Mouse (Mus musculus): Measurements from ENCODE around the gene Il25. TPM values are rescaled to one million over a fixed set of nuclear protein-coding genes. Genes with fewer than 3 reads are reported as not detected.

Il25 gene
- total RNA-seq, 2 experiments from 2014 or later = not detected

DNA sequence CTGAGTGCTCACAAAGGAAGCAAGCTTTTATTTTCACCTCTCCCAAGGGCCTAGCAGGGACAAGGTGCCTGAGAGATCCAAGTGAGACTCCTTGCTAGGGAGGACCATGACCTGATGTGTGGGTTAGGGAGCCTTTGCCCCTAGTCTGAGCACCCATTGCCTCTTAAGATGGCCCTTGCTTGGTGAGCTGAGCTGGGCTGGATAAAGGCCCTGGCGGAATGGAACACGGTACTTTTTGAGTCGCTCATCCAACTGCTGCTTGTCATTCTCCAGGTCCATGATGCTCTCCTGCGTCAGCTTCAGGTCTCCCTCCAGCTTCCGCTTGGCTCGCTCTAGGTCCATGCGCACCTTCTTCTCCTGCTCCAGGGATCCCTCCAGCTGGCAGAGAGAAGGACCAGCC, 49.4 kb downstream of the Il25 start:
- intact Hi-C loops (cut with DNase I) = no loop called here
- no peak for DNase-seq

Small RNA genes lying within 50 kb of the gene (microRNA-seq; reads per million reads assigned to microRNA genes)
- 2.1 reads per million for gene Mir208a
- 1.2 reads per million for gene Mir208b

Other genes starting within 250 kb of the Il25 start
- 10 to 100 TPM; 27.4 to 30.2 TPM for gene 1700123O20Rik, start 246.5 kb upstream of the Il25 start, total RNA-seq (2021)
- gene Acin1, start 245.8 kb upstream of the Il25 start, total RNA-seq (2021) = 100 to 1,000 TPM; 273 to 279 TPM
- gene Gm29776, start 233.9 kb upstream of the Il25 start, total RNA-seq (2021) = not detected
- not detected for gene Cebpe, start 220.5 kb upstream of the Il25 start, total RNA-seq (2021)
- 10 to 100 TPM; 33.7 to 36.5 TPM for gene Slc7a8, start 150.7 kb upstream of the Il25 start, total RNA-seq (2021)
- not detected for gene Rnf212b, start 118.6 kb upstream of the Il25 start, total RNA-seq (2021)
- 10 to 100 TPM in 1 of 2 experiments, 1 to 10 TPM in 1; 7.9 to 17.0 TPM for gene Homez, start 61.7 kb upstream of the Il25 start, total RNA-seq (2021)
- gene Ppp1r3e, start 55.1 kb upstream of the Il25 start, total RNA-seq (2021) = 10 to 100 TPM; 50.0 to 54.6 TPM
- gene Bcl2l2, start 49.3 kb upstream of the Il25 start, total RNA-seq (2021) = 10 to 100 TPM; 49.9 to 54.6 TPM
- gene Gm20521, start 49.3 kb upstream of the Il25 start, total RNA-seq (2021) = not detected
- gene Pabpn1, start 40.2 kb upstream of the Il25 start, total RNA-seq (2021) = 100 to 1,000 TPM; 325 to 354 TPM
- gene Slc22a17, start 19.6 kb upstream of the Il25 start, total RNA-seq (2021) = 100 to 1,000 TPM; 345 to 405 TPM
- 10 to 100 TPM; 15.0 to 15.9 TPM for gene Efs, start 6.6 kb upstream of the Il25 start, total RNA-seq (2021)
- 10 to 100 TPM in 1 of 2 experiments, 1 to 10 TPM in 1; 7.5 to 11.1 TPM for gene Cmtm5, start 3.6 kb downstream of the Il25 start, total RNA-seq (2021)
- 1 to 10 TPM; 2.7 TPM for gene Myh6, start 34.2 kb downstream of the Il25 start, total RNA-seq (2021)
- gene Gm17428, start 44.2 kb downstream of the Il25 start, total RNA-seq (2021) = not detected
- gene Myh7, start 61.9 kb downstream of the Il25 start, total RNA-seq (2021) = 1 to 10 TPM; 3.9 to 5.5 TPM
- 10 to 100 TPM; 26.3 to 29.0 TPM for gene Ngdn, start 82.8 kb downstream of the Il25 start, total RNA-seq (2021)
- gene Zfhx2, start 159.6 kb downstream of the Il25 start, total RNA-seq (2021) = 10 to 100 TPM; 28.2 to 29.4 TPM
- 10 to 100 TPM; 34.7 to 35.7 TPM for gene Thtpa, start 162.1 kb downstream of the Il25 start, total RNA-seq (2021)
- 10 to 100 TPM; 25.8 to 31.4 TPM for gene Ap1g2, start 173.9 kb downstream of the Il25 start, total RNA-seq (2021)
- 100 to 1,000 TPM; 366 to 399 TPM for gene Jph4, start 184.2 kb downstream of the Il25 start, total RNA-seq (2021)